Mouse (Mus musculus) splenic B cell, adult 2 months (primary cell): ENCODE measurements around the gene Acsm1.

ENCODE experiments used
- DNase-seq: peaks from one replicate; pipeline ENCODE4 v3.0.0-alpha.2; 2011; ENCODE audit warnings: low read depth, low spot score
- H3K27me3 ChIP-seq: 2 replicates; pipeline ENCODE4 v1.6.1; 2012; ENCODE audit warnings: mild to moderate bottlenecking, low read length, moderate library complexity, mixed read lengths; ENCODE audit not compliant: control insufficient read depth, poor library complexity, insufficient read depth, severe bottlenecking
- H3K36me3 ChIP-seq: 2 replicates; pipeline ENCODE4 v1.6.1; 2012; ENCODE audit warnings: mild to moderate bottlenecking, low read length, moderate library complexity, mixed read lengths; ENCODE audit not compliant: control insufficient read depth, poor library complexity, insufficient read depth, severe bottlenecking

Gene Acsm1

DNA sequence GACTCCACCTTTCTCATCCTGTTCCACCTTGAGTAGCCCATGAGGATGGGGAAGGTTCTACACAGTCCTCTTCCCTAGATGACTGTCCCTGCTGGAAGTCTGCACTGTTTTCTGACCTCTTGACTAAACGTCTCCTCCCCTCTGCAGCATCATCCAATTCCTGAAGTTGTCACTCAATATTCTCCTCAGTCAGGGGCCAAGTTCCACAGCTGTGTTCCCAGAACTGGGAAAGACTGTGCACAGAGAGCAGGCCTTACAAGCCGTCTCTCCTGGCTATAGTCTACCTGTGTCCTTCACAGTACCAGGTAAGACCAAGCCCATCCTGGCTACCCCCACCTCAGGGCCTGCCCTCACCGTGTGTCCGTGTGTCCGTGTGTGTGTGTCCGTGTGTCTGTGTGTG lies 10.8 kb downstream of the Acsm1 start:
- Histone ChIP-seq H3K36me3 (no peaks in the 10 kb centered on the region), H3K27me3 (no peaks in the 10 kb centered on the region)
- DNase-seq = no peak

DNA sequence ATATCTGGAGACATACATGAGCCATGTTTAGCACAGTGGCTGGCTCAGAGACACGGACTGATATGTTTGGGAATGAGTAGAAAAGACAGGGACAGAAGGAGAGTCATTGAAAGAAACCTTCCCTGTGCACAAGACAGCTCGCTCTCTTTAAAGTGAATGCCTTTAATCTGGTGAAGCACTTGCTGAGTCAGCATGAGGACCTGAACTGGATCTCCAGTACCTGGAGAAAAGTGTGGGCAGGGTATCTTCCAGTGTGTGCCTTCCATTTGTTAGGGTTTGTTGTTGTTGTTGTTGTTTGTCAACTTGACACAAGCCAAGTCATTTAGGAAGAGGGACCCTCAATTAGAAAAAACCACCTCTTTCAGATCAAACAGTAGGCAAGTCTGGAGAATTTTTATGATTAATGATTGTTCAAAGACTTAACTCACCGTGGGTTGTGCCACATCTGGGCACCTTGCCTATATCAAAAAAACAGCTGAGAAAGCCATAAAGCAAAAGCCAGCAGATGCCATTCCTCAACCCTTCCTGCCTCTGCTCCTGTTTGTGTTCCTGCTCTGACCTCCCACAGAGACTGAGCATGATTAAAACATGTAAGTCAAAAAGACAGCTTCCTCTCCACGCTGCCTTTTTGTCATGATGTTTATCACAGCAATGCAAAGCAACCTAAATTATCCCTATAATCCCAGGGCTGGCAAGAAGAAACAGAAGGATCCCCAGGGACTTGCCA lies 11.5 kb downstream of the Acsm1 start:
- H3K27me3 ChIP-seq = no peaks in the 10 kb centered on the region
- H3K36me3 ChIP-seq = no peaks in the 10 kb centered on the region
- no peak for DNase-seq

DNA sequence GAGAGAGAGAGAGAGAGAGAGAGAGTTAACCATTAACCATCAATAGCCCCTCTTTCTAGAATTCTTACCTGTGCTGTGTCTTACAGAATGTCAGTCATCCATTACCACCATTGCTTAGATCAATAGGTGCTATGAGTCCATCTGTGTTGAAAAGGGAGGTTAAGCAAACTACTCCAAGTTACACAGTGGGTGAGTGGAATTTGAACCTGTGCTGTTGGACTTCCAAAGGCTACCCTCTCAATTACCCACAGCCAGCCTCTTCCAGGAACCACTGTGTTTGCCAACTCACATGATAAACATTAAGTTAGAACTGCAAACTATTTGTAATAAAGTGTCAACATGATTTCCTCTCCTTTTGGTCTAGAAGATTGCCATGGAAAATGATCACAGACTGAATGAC lies 13.3 kb downstream of the Acsm1 start:
- no peaks in the 10 kb centered on the region for H3K36me3 ChIP-seq
- H3K27me3 ChIP-seq = no peaks in the 10 kb centered on the region
- DNase-seq = no peak

GRCm38 (mm10) chr7:119638773-119639172 lies 31.9 kb downstream of the Acsm1 start:
- no peaks in the 10 kb centered on the region for H3K27me3 ChIP-seq
- DNase-seq = no peak
- no peaks in the 10 kb centered on the region for H3K36me3 ChIP-seq

DNA sequence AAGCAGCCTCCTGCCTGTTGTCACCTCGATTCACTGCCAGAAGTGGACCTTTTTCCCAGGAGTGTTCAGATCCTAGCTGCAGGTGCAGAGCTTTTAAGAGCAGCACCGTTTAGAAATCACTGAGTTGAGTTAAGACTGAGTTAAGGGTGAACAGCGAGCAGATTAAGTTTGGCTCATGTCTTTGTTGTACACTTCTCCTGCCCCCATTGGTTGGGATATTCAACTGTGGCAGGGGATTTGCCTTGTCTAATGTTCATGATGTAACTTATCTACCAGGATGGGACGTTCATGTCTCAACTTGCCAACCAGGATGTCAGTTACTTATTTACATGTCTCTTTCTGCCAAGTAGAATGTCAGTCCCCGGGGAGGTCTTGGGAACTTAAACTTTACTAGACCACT lies 35.5 kb downstream of the Acsm1 start:
- H3K36me3 ChIP-seq = no peaks in the 10 kb centered on the region

GRCm38 (mm10) chr7:119667893-119668292 lies 61.1 kb downstream of the Acsm1 start:
- Histone ChIP-seq H3K36me3 (no peaks in the 10 kb centered on the region), H3K27me3 (no peaks in the 10 kb centered on the region)
- no peak for DNase-seq

More for the DNA sequence above, 35.5 kb downstream of the Acsm1 start:
- no peaks in the 10 kb centered on the region for H3K27me3 ChIP-seq
- DNase-seq = no peak

DNA sequence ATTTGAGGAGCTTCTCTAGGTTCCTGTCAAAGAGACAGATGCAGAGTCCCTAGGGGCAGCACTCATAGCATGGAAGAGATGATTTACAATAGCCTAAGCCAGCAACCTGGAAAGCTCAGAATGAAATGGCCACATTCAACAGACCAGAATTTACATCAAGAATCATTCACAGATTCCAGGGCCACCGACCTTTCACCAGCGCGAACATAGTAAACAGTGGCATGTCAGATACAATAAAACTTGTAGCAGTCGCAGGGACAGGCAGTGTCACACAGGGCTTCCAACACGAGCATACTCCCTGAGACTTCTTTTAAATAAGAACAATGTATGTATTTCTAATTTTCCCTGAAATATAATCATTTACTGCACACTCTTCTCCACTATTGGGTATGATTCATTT lies 63.6 kb downstream of the Acsm1 start:
- H3K36me3 ChIP-seq = no peaks in the 10 kb centered on the region
- no peaks in the 10 kb centered on the region for H3K27me3 ChIP-seq
- DNase-seq = no peak

DNA sequence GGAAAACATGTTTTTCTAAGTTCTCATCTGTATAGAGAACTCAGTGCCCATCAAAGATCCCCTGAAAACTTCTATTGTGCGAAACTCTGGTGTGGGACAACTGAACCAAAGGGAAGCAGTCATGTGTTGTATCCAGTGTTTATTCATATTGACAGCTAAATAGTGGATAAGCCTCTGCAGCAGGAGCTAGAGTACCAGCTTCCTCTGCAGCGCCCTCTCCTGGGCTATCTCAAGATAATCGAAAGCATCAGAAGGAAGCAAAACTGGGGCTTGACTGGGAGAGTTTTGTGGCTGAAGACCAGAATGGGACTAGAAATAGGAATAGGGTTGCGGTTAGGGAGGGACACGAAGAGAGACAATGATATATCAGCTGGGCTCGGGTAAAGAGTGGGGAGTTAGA lies 64.1 kb downstream of the Acsm1 start:
- DNase-seq = no peak
- no peaks in the 10 kb centered on the region for H3K27me3 ChIP-seq
- no peaks in the 10 kb centered on the region for H3K36me3 ChIP-seq

DNA sequence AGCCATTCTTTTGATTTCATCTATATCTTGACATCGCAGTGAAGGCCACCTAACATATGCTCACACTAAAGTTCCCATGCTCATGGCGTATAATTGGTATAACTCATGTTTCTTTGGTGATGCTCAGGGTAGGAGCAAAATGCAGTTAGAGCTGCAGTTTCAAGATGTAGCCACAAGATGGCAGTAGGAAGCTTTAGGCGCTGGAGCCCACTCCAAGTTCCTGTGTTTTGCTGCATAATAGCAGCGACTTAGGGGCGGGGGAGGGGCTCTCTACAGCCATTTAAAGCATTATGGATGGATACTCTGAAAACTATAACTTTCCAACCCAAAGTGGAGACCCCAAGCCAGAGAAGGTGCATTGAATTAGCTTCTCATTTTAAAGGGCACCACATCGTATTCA lies 66.6 kb downstream of the Acsm1 start:
- no peaks in the 10 kb centered on the region for H3K36me3 ChIP-seq
- peak; percentile 45 for DNase-seq
- H3K27me3 ChIP-seq = no peaks in the 10 kb centered on the region

DNA sequence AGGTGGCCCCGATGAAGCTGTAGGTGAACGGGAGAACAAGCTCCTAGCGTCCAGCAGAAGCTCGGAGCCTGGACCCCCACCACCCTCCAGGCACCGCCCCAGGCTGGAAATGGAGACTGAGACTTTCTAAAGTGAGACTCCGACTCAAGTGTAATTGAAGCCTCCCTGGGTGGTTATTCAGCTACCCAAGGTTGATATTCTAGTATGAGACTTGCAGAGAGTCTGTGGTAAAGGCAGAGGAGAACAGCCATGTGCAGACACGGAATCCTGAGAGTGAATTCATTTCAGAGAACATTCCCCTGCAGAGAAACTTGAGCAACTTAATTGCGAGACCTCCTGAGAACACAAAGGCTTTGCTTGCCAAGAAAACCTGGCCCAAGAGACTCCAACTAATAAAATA lies 73.3 kb downstream of the Acsm1 start:
- no peaks in the 10 kb centered on the region for H3K27me3 ChIP-seq
- no peaks in the 10 kb centered on the region for H3K36me3 ChIP-seq
- DNase-seq = no peak

GRCm38 (mm10) chr7:119682699-119683098 lies 75.9 kb downstream of the Acsm1 start:
- DNase-seq = no peak
- H3K36me3 ChIP-seq = no peaks in the 10 kb centered on the region
- H3K27me3 ChIP-seq = no peaks in the 10 kb centered on the region

- DNase-seq = no peak
- no peaks in the 10 kb centered on the region for H3K27me3 ChIP-seq
- H3K36me3 ChIP-seq = no peaks in the 10 kb centered on the region
Measured at GRCm38 (mm10) chr7:119689726-119690125, 82.9 kb downstream of the Acsm1 start, which contains the start of gene Acsm4. Gene Acsm4, plus strand, starts transcription at chr7:119690026.

GRCm38 (mm10) chr7:119692302-119692701 lies 85.5 kb downstream of the Acsm1 start:
- H3K27me3 ChIP-seq = no peaks in the 10 kb centered on the region
- no peaks in the 10 kb centered on the region for H3K36me3 ChIP-seq
- no peak for DNase-seq

DNA sequence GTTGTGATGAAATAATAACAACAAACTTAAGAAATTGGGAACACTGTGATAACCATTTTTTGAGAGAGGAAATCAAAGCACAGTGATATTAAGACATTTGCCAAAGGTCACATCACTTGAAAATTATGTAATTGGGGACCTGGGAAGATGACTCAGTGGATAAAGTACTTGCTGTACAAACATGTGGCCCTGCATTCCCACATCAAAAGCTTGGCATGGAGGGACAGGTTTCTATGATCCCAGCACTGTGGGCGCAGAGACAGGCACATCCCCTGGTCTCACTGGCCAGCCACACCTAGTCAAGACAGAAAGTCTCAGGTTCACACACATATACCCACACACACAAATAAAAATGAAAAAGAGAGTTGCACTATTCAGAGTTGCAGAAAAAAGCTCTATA lies 88.1 kb downstream of the Acsm1 start:
- no peak for DNase-seq
- Histone ChIP-seq H3K36me3 (no peaks in the 10 kb centered on the region), H3K27me3 (no peaks in the 10 kb centered on the region)
